Mouse (Mus musculus) small intestine, adult 2 months (tissue): Measurements from ENCODE around the gene Xxylt1. TPM values are rescaled to one million over a fixed set of nuclear protein-coding genes. Genes with fewer than 3 reads are reported as not detected.

Source experiments
- H3K27ac ChIP-seq: fragments of 200-500 bp; 2 replicates; pipeline ENCODE4 v1.5.1; 2012; ENCODE audit warnings: low read depth, low read length, control low read depth, inconsistent platforms; ENCODE audit not compliant: insufficient read depth
- H3K27me3 ChIP-seq: fragments of 200-500 bp; 2 replicates; pipeline ENCODE4 v1.6.1; 2012; ENCODE audit warnings: mild to moderate bottlenecking, moderate library complexity, low read length, inconsistent platforms; ENCODE audit not compliant: control insufficient read depth, insufficient read depth
- H3K36me3 ChIP-seq: fragments of 200-500 bp; 2 replicates; pipeline ENCODE4 v1.6.1; 2012; ENCODE audit warnings: mild to moderate bottlenecking, low read length, control low read depth, inconsistent platforms; ENCODE audit not compliant: control insufficient read depth, insufficient read depth
- H3K4me1 ChIP-seq: fragments of 200-500 bp; 2 replicates; pipeline ENCODE4 v1.6.1; 2012; ENCODE audit warnings: low read length, inconsistent platforms, mixed read lengths; ENCODE audit not compliant: control insufficient read depth, insufficient read depth, insufficient read length
- H3K4me3 ChIP-seq: fragments of 200-500 bp; 2 replicates; pipeline ENCODE4 v1.5.1; 2012; ENCODE audit warnings: low read depth, mild to moderate bottlenecking, control low read depth, inconsistent platforms, low read length, moderate library complexity
- CTCF ChIP-seq: fragments of 200-500 bp; IDR thresholded peaks from 2 replicates; pipeline ENCODE4 v1.5.1; 2012; ENCODE audit warnings: low read depth, mild to moderate bottlenecking, control low read depth, inconsistent platforms, low read length, moderate library complexity, mixed read lengths; ENCODE audit not compliant: insufficient replicate concordance, insufficient read length; ENCODE audit errors: extremely low read depth
- POLR2A ChIP-seq: fragments of 200-500 bp; IDR thresholded peaks from 2 replicates; pipeline ENCODE4 v1.6.1; 2012; ENCODE audit warnings: low read depth, mild to moderate bottlenecking, control low read depth, inconsistent platforms, low read length, moderate library complexity
- WGBS: fragments of 180-500 bp; shearing (Covaris S2); methylation state at CpG from one replicate; pipeline ENCODE4 v1.1.7; 2018; 5-methylcytosine and 5-hydroxymethylcytosine counted together
- polyA plus RNA-seq: library from polyadenylated mRNA; depleted of rRNA; stranded (reverse); fragments of >200 nt; gene quantifications from 2 replicates; pipeline ENCODE4 v1.2.3, GENCODE M21; 2012; rRNA removed

Xxylt1 gene
- 7.6 and 7.8 TPM in 2 replicates for polyA plus RNA-seq

DNA sequence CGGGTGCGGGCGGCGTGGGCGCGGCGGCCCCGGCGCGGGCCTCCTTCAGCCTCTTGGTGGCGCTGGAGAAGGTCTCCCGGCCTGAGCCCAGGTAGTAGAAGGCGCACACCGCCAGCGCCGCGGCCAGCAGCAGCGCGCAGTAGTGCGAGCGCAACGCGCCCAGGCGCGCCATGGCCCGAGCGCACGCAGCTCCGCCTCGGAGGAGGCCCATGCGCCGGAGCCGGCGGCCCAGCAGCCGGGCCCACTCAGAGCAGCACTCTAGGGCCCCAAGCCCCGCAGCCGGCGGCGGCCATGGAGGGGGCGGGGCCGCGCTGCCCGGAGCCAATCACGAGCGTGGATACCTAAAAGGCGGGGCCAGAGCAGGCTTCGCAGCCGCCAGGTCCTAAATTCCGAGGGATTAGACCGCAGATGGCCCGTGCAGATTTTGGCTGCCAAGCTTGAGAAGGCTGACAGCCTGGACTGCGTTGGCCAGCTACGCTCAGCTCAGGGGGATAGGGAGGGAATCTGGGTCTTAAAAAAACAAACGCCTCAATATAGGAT lies at the start of gene Xxylt1:
Xxylt1 (minus strand) TSS at position 308 of the 540 bp plus-strand sequence.
- Histone ChIP-seq H3K4me1 (peaks cover 5% of the 10 kb centered on the region; the same call in 1 of the 2 replicates), H3K27ac (peak within 1 kb of the TSS; percentile 20; the same call in 1 of the 2 replicates), H3K27me3 (no peaks in the 10 kb centered on the region), H3K36me3 (no peaks in the 10 kb centered on the region; the same call in 1 of the 2 replicates), H3K4me3 (peak within 1 kb of the TSS; percentile 66)
- peak; percentile 63; the same call in 1 of the 2 replicates for TF ChIP-seq POLR2A
- peak; percentile 36; the same call in 1 of the 2 replicates for TF ChIP-seq CTCF
- WGBS: under 1% methylated on average over 54 of the region's 54 CpGs

DNA sequence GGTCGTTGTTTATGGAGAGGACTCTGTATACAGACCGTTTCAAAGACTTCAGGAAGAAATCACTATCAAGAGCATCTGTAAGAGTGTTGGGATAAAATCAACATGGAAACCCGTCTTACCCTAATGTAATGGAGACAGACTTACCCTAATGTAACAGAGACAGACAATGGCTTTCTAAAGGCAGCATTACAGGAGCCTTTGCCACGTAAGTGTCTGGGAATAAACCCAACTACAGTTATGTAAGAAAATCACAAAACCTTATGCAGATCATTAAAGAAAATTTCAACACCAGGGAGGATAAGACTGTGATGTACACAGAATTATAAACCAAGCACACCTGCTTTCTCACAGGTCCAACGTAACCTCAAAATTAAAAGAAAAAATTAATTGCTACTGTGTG lies 46.9 kb upstream of the Xxylt1 start:
- TF ChIP-seq CTCF (no peak), POLR2A (no peak)
- no peaks in the 10 kb centered on the region for H3K4me1 ChIP-seq
- H3K36me3 ChIP-seq: peaks cover 32% of the 10 kb centered on the region
- WGBS: 88% methylated on average over 5 of the region's 5 CpGs
- no peak overlapping the region for H3K4me3 ChIP-seq
- H3K27me3 ChIP-seq: no peaks in the 10 kb centered on the region
- no peak overlapping the region for H3K27ac ChIP-seq

DNA sequence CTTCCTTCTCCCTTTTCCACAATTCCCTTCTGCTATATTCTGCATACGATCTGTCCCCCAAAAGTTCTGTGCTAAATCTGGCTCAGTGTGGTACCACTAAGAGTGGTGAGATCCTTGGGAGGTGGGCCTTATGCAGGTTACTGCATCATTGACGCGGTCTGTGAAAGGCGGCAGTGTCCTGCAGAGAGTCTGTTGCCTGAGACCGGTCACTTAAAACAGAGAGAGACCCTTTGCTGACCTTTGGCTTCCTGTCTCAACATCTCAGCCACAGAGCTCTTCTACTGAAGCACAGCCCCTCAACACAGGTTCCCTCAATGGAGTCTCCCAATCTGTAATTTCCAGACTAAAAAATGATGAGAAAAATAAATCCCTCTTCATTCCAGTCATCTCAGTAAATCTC lies 43.8 kb upstream of the Xxylt1 start:
- no peak overlapping the region for H3K27ac ChIP-seq

DNA sequence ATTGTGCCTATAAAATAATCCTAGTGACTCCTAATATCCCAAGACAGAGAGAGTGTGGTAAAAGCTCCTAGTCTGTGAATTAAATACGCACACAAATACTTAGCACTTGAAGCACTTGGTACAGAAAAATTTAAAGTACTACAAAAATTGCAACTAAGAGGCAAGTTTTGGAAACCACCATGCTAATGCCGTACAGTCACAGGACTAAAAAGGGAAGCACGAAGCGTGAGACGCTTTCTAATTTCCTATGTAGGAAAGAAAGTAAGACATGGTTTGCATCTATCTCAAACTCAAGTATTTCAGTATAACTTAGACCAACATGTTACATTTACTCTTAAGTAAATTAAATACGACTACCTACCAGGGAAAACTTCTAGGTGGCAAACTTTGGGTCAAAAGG lies 40.4 kb upstream of the Xxylt1 start:
- no peak overlapping the region for H3K27ac ChIP-seq
- TF ChIP-seq POLR2A: no peak
- TF ChIP-seq CTCF: no peak
- no peak overlapping the region for H3K4me3 ChIP-seq
- WGBS: 98% methylated on average over 6 of the region's 6 CpGs
- H3K27me3 ChIP-seq: no peaks in the 10 kb centered on the region
- no peaks in the 10 kb centered on the region; the same call in 1 of the 2 replicates for H3K4me1 ChIP-seq
- peaks cover 32% of the 10 kb centered on the region for H3K36me3 ChIP-seq

More for the DNA sequence above, 43.8 kb upstream of the Xxylt1 start:
- H3K27me3 ChIP-seq: no peaks in the 10 kb centered on the region
- TF ChIP-seq CTCF: no peak
- no peak for TF ChIP-seq POLR2A
- H3K36me3 ChIP-seq: peaks cover 37% of the 10 kb centered on the region
- H3K4me3 ChIP-seq: no peak overlapping the region
- H3K4me1 ChIP-seq: no peaks in the 10 kb centered on the region; the same call in 1 of the 2 replicates
- whole genome bisulfite sequencing: 94% methylated on average over 5 of the region's 5 CpGs

DNA sequence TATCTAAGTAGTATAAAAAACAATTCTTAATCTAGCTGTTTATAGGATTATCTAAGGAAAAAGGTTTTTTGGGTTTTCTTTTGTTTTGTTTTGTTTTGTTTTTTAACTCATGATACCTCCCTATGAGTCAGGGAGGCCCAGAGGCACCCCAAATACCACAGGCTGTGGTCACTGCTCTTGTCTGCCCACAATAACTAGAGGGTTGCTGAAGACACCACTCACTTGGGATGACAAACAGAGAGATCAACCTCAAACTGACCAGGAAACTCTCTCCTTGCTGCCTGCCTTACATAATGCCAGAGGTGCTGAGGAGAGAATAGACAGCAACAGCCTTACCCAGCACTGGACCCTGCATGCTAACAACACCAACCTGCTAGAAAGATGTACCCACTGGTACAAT lies 32.4 kb upstream of the Xxylt1 start:
- Histone ChIP-seq H3K36me3 (peaks cover 53% of the 10 kb centered on the region), H3K4me3 (no peak overlapping the region), H3K4me1 (no peaks in the 10 kb centered on the region), H3K27ac (no peak overlapping the region), H3K27me3 (no peaks in the 10 kb centered on the region)
- TF ChIP-seq CTCF: no peak
- TF ChIP-seq POLR2A: no peak

DNA sequence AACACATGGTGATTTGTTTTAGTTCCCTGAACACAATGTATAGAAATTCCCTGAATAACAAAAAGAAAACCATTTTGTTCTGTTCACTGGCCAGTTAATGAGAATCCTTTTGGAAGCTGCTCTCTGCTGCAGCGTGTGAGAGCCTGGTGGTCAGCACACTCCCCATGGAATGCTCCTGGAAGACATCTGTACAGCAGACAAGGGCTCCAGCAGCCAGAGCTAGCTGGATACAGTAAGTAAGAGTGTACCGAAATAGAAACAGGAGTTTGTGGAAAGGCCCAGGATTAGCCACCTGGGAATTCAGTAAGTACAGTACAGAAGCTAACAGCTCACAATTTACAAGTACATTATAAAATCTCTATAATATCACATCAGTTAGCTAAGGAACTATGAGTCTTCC lies 20.1 kb upstream of the Xxylt1 start:
- 91% methylated on average over 2 of the region's 2 CpGs for WGBS
- Histone ChIP-seq H3K27ac (no peak overlapping the region), H3K36me3 (peaks cover 39% of the 10 kb centered on the region), H3K4me3 (no peak overlapping the region), H3K27me3 (no peaks in the 10 kb centered on the region), H3K4me1 (no peaks in the 10 kb centered on the region)
- no peak for TF ChIP-seq POLR2A
- TF ChIP-seq CTCF: no peak

DNA sequence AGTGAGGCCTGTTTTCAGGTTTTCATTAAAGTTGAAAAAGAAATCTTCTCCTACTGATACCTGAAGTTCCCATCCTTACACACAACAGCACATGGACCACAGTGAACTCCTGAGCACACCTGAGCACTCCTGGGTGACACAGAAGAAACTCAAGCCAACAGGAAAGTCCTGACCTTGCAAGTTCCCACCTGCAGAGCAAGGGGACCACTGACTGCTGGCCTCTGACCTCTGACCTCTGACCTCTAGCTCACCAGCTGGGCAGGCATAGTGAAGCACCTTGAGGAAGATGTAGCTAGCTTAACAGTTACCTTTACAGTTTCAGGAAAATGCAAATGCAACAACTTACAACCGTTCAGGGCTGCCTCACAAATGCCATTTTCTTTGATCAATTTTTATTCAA lies 18.7 kb upstream of the Xxylt1 start:
- TF ChIP-seq CTCF: no peak
- no peak for TF ChIP-seq POLR2A
- Histone ChIP-seq H3K27ac (no peak overlapping the region), H3K36me3 (peaks cover 44% of the 10 kb centered on the region), H3K27me3 (no peaks in the 10 kb centered on the region), H3K4me1 (no peaks in the 10 kb centered on the region), H3K4me3 (no peak overlapping the region)
- 88% methylated on average over 1 of the region's 1 CpGs for WGBS

DNA sequence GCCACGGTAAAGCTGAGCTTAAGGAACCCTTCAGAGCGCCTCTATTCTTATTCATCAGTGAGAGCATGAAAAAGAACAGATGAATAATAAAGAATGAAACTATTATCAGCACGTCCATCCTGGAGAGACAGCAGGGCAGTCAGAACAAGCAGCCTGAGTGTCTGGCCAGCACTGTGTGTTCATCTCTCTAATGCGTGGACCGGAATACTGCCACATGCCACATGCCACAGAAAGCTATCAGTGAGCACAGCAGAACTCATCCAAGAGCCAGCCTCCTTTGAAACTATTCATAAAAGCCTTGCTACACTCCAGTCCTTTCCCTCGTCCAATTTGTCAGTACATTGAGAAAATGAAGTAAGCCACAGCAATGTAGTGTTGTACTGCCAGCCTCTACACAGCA lies 12.8 kb upstream of the Xxylt1 start:
- 89% methylated on average over 6 of the region's 6 CpGs for WGBS
- H3K4me3 ChIP-seq: no peak overlapping the region
- no peak for TF ChIP-seq POLR2A
- TF ChIP-seq CTCF: no peak

More for the DNA sequence above, 12.8 kb upstream of the Xxylt1 start:
- Histone ChIP-seq H3K27me3 (no peaks in the 10 kb centered on the region), H3K27ac (no peak overlapping the region), H3K4me1 (no peaks in the 10 kb centered on the region), H3K36me3 (peaks cover 16% of the 10 kb centered on the region)
